Mouse (Mus musculus): ENCODE data around the gene Myo18a.

The Myo18a gene

GRCm38 (mm10) chr11:77771879-77772713, 9.1 kb downstream of the Myo18a start:
- no peak for DNase-seq (ENCODE audit: low spot score)

- no peak for DNase-seq (ENCODE audit: low spot score)
Measured at GRCm38 (mm10) chr11:77775701-77776400, 12.8 kb downstream of the Myo18a start.

- no peak for DNase-seq (ENCODE audit: low spot score)
Measured at GRCm38 (mm10) chr11:77777436-77777835, 14.4 kb downstream of the Myo18a start.

GRCm38 (mm10) chr11:77777937-77778336, 14.9 kb downstream of the Myo18a start:
- no peak for DNase-seq (ENCODE audit: low spot score)

- DNase-seq (ENCODE audit: low spot score), result no peak
Measured at GRCm38 (mm10) chr11:77779240-77779639, 16.2 kb downstream of the Myo18a start.

GRCm38 (mm10) chr11:77781088-77781487, 18.0 kb downstream of the Myo18a start:
- no peak for DNase-seq (ENCODE audit: low spot score)

- no peak for DNase-seq (ENCODE audit: low spot score)
Measured at GRCm38 (mm10) chr11:77782104-77782815, 19.2 kb downstream of the Myo18a start.

- DNase-seq (ENCODE audit: low spot score), result peak; percentile 77
Measured at GRCm38 (mm10) chr11:77783211-77783746, 20.2 kb downstream of the Myo18a start.

- DNase-seq (ENCODE audit: low spot score), result peak; percentile 59
Measured at GRCm38 (mm10) chr11:77783747-77784646, 21.0 kb downstream of the Myo18a start.

- DNase-seq (ENCODE audit: low spot score), result no peak
Measured at GRCm38 (mm10) chr11:77784894-77785293, 21.8 kb downstream of the Myo18a start.

- no peak for DNase-seq (ENCODE audit: low spot score)
Measured at GRCm38 (mm10) chr11:77785396-77785767, 22.3 kb downstream of the Myo18a start.

- no peak for DNase-seq (ENCODE audit: low spot score)
Measured at GRCm38 (mm10) chr11:77785768-77786561, 22.9 kb downstream of the Myo18a start.

- no peak for DNase-seq (ENCODE audit: low spot score)
Measured at GRCm38 (mm10) chr11:77787707-77788106, 24.7 kb downstream of the Myo18a start, which contains the start of gene Gm10277. TSS of gene Gm10277 (minus strand) at chr11:77787747.

- DNase-seq (ENCODE audit: low spot score), result no peak
Measured at GRCm38 (mm10) chr11:77789512-77789911, 26.5 kb downstream of the Myo18a start.

GRCm38 (mm10) chr11:77790286-77790685, 27.2 kb downstream of the Myo18a start:
- DNase-seq (ENCODE audit: low spot score), result no peak

- DNase-seq (ENCODE audit: low spot score), result no peak
Measured at GRCm38 (mm10) chr11:77791241-77791727, 28.2 kb downstream of the Myo18a start.

GRCm38 (mm10) chr11:77791752-77792565, 28.9 kb downstream of the Myo18a start:
- peak; percentile 49 for DNase-seq (ENCODE audit: low spot score)

- no peak for DNase-seq (ENCODE audit: low spot score)
Measured at GRCm38 (mm10) chr11:77792566-77792909, 29.5 kb downstream of the Myo18a start.

- DNase-seq (ENCODE audit: low spot score), result peak; percentile 96
Measured at GRCm38 (mm10) chr11:77793238-77793930, 30.3 kb downstream of the Myo18a start.
